Mouse (Mus musculus): ENCODE results near the gene Mtrex. TPM values are rescaled to one million over a fixed set of nuclear protein-coding genes. Genes with fewer than 3 reads are reported as not detected.

Mtrex gene
- total RNA-seq, 2 experiments from 2014 or later: 24.3 to 24.8 TPM

GRCm38 (mm10) chr13:112870039-112870690, 57.0 kb downstream of the Mtrex start:
- no peak for DNase-seq

DNA sequence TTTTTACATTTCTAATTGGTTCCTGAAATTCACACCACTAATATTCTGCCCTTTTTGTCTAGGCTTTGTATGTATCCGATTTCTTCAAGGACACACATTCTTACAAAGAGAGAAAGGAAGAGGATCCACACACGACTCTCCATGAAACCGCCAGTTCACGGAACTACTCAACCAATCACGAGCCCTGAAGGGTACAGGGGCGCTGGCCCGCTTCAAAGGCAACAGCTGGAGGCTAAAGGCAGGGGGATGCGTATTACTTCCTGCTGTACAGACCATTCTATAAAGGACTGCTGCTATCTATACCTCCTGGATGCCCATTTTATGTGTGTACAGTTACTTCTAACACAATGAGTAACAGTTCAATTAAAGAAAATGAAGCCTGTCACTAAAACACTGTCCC, 59.8 kb downstream of the Mtrex start:
- DNase-seq: no peak

DNA sequence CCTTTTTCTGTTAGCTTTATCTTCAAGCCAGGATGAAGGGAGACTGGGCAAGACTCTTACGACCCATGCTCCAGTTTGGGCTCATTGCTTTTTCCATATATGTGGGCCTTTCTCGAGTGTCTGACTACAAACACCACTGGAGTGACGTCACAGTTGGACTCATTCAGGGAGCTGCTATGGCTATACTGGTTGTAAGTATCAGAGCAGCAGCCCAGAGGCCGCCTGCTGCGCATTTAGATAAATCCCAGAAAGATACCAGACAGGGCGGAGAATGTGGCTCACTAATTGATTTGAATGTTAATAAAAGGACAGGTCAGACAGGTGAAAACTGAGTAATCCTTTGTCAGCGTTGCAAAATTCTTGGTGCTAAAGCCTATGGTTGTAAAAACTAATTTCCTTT, 60.4 kb downstream of the Mtrex start:
- no peak for DNase-seq

- no peak for DNase-seq
Measured at GRCm38 (mm10) chr13:112862978-112863677, 64.1 kb downstream of the Mtrex start.

GRCm38 (mm10) chr13:112862342-112862741, 64.9 kb downstream of the Mtrex start:
- DNase-seq: no peak

- peak; percentile 15 for DNase-seq
Measured at GRCm38 (mm10) chr13:112861825-112862306, 65.3 kb downstream of the Mtrex start.

DNA sequence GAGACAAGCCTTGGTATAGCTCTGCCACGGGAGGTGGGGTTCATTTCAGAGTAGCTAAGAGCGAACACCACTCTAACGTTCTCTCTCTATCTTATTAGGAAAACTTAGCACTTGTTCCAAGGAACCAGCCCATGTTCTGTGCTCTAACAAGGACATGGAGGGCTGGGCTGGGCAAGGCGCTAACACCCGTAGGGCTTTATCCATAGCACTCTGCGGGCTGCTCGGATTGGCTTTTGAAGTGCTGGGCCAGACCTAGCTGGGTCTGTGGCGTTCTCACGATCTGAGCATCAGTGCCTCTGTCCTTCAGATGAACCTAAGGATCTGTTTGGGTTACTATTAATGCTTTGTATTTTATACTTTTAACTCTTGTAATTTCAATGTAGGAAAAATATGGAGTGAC, 66.3 kb downstream of the Mtrex start:
- no peak for DNase-seq

DNA sequence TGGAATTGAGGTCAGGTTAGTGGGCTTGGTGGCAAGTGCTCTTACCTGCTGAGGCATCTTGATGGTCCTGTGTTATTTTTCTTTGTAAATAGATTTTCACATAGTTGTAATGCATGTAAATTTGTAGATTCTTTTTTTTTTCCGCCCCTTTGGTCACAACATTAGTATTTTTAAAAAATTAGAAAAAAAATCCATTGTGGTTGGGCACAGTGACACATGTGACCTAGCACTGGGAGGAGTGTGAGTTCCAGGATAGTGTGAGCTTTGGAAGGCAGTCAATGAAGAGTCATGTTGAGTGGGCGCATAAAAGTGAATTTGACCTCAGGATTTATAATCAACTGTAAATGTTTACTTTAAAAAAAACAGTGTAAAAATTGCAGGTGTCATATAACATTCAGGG, 66.8 kb downstream of the Mtrex start:
- DNase-seq: no peak

DNA sequence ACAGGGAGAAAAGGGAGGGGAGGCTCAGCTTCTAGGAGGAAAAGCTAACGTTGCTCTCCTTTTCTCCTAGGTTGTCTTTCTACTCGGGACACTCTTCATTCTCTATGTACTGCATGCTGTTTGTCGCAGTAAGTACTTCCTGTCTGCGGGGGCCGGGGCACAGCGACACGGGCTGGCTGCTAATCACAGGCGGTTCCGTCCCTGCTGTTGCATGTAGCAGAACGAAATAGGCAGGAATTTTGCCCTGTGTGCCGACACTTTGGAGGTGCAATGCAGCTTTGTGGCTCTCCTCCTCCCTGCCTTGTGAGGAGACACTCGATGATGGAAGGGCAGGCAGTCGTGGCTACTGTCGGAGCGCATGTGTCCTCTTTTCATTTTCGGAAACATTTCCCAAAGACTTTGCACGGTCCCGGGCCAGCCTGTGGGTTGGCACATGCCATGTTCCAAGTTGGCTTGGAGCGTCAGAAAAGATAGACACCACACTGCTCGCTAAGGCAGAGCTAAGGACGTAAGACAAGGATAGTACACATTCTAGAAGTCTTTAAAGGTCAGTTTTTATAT, 67.5 kb downstream of the Mtrex start:
- DNase-seq: no peak

DNA sequence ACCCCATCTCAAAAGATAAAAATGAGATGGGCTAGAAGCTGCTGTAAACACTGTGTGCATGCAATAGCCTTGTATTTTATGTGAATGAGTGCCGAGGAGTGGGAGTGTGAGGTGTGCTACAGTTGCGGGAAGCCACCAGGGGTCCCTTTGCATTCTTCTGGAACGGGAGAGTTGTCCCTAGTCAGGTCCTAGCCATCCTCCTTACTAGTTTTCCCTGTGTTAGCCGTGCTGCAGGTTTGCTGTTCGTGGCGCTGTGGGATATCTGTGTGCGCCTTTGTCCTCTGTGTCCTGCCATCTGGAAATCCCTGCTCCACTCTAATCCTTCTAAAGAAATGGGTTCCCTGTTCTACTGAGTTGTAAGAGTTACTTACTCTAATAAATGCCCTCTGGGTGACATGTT, 69.3 kb downstream of the Mtrex start:
- no peak for DNase-seq

- DNase-seq: no peak
Measured at GRCm38 (mm10) chr13:112854402-112854801, 72.8 kb downstream of the Mtrex start.

GRCm38 (mm10) chr13:112853710-112854316, 73.4 kb downstream of the Mtrex start:
- DNase-seq: no peak

- no peak for DNase-seq
Measured at GRCm38 (mm10) chr13:112845931-112846330, 81.3 kb downstream of the Mtrex start.

- no peak for DNase-seq
Measured at GRCm38 (mm10) chr13:112840241-112841087, 86.7 kb downstream of the Mtrex start.

DNA sequence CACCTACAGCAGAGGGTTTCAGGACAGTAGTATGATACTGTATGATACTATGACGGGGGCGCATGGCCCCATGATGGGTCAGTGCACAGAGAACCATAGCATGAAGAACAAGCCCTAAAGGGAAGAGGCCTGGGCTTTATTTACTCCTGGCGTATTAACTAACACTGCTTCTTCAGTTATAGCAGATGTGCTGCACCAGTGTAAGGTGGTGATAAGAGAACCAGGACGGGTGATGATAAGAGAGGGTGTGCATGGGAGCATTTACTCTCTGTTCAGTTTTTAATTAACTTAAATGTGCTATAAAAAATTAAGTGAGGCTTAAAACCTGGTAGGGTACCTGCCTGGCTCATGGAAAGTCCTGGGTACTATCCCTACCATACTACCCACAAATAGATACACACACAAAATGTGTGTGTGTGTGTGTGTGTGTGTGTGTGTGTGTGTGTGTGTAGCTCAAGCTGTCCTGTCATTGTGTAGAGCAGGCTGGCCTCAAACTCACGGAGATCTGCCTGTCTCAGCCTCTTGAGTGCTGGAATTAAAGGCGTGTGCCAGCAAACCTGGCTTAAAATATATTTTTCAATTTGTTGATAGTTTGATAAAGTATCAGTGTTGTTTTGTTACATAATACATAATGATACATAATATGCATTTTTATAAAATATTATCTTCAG, 88.5 kb downstream of the Mtrex start:
- DNase-seq: no peak

GRCm38 (mm10) chr13:112837621-112838155, 89.5 kb downstream of the Mtrex start:
- no peak for DNase-seq

GRCm38 (mm10) chr13:112836951-112837350, 90.2 kb downstream of the Mtrex start:
- DNase-seq: no peak

- peak; percentile 64 for DNase-seq
Measured at GRCm38 (mm10) chr13:112835113-112835512, 92.1 kb downstream of the Mtrex start.

GRCm38 (mm10) chr13:112833895-112834263, 93.3 kb downstream of the Mtrex start:
- DNase-seq: no peak

DNA sequence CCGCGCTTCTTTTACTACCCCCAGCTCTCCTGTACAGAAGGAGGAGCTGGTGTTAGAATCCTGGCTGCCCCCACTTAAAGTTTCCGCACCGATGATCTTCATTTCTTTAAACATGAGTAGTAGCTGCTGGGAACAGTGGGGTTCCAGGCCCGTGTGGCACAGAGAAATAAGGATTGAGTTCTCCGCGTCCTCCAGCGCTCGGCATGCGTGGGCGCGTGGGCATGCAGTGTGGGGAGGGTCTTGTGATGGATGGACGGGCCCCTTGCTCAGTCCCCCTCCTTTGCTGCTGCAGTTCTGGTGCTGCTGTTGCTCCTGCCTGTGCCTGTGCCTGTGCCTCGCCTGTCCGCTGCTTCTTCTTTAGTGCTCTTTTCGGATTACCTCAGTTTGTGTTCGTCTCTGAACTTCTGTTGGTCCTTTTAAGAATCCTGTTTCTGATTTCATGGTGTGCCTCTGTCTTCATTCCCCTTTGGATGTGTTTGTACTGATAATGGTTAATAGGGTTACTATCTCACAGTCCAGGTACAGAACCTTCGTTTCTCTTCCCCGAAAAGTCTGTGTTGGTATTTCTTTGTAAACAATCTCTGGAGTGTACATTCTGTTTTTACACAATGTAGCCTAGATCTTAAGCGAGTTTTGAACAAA, 93.8 kb downstream of the Mtrex start:
- DNase-seq: no peak

- no peak for DNase-seq
Measured at GRCm38 (mm10) chr13:112832589-112832988, 94.6 kb downstream of the Mtrex start.

All from gastrocnemius, postnatal 25 days (tissue).